Mouse (Mus musculus): ENCODE measurements around the gene Rnf31. TPM values are rescaled to one million over a fixed set of nuclear protein-coding genes. Genes with fewer than 3 reads are reported as not detected.
A peak's percentile ranks its signal among the peaks of the same experiment; 100 is the strongest.

The Rnf31 gene
- total and polyA plus RNA-seq, 2 experiments, result 4.9 to 20.4 TPM

DNA sequence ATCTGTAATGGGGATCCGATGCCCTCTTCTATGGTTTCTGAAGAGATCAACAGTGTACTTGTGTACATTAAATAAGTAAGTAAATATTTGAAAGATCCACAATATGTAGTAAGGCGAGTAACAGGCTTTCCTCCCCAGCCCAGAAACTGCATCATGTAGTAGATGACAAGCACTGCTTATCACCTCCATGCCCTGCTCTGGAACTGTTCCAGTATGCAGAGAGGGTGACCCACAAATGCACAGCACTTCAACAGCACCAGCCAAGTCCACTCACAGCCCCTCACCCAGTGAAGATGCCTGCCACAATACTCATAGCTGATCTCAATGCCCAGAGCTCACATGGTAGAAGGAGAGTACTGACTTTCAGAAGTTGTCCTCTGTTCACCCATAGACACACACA is 20.9 kb upstream of the Rnf31 start:
- TF ChIP-seq POLR2A (IDR thresholded peaks at IDR 0.05; ENCODE audit: extremely low read depth, insufficient read depth, low read length), result no peak
- TF ChIP-seq CTCF (IDR thresholded peaks at IDR 0.05; ENCODE audit: low read depth, low read length), result no peak
- Histone ChIP-seq H3K27me3 (ENCODE audit: control insufficient read depth, insufficient read depth, low read length) (no peaks in the 10 kb centered on the region), H3K4me3 (ENCODE audit: insufficient read depth, low read depth, low read length) (no peak overlapping the region), H3K9ac (ENCODE audit: low read depth, low read length) (no peak overlapping the region), H3K27ac (replicated peaks; ENCODE audit: insufficient read depth, low read depth, low read length) (0 out of 2 replicates have a peak overlapping the region, but pooled peaks have one; percentile 18), H3K36me3 (ENCODE audit: control insufficient read depth, insufficient read depth, low read length) (peaks cover 37% of the 10 kb centered on the region), H3K4me1 (ENCODE audit: control insufficient read depth, insufficient read depth, low read length) (peaks cover 16% of the 10 kb centered on the region), H3K79me2 (ENCODE audit: control insufficient read depth, insufficient read depth, low read length) (no peaks in the 10 kb centered on the region)
- DNase-seq (ENCODE audit: extremely low read depth, low read depth, low spot score), result no peak
- WGBS, result 84% methylated on average over 2 of the region's 2 CpGs

DNA sequence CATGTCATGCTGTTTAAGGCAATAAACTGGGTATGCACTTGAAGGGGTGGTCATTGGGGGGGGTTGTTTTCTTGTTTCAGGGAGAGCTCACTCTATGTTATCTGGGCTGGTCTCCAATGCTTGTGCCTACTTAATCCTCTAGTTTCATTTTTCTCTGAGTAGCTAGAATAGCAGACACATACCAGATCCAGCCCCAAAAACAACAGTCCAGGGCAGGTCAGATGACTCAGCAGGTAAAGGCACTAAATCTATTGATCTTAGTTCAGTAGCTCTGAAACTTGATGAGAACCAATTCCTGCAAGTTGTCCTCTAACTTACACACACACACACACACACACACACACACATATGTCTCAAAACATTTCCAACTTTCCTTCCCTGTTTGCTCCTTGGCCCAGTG is 19.7 kb upstream of the Rnf31 start:
- TF ChIP-seq CTCF (IDR thresholded peaks at IDR 0.05; ENCODE audit: low read depth, low read length), result no peak
- TF ChIP-seq POLR2A (IDR thresholded peaks at IDR 0.05; ENCODE audit: extremely low read depth, insufficient read depth, low read length), result no peak
- H3K36me3 ChIP-seq (ENCODE audit: control insufficient read depth, insufficient read depth, low read length), result peaks cover 27% of the 10 kb centered on the region
- H3K79me2 ChIP-seq (ENCODE audit: control insufficient read depth, insufficient read depth, low read length), result 0 out of 2 replicates have a peak, but pooled peaks cover 2% of the 10 kb centered on the region
- no peak overlapping the region for H3K4me3 ChIP-seq (ENCODE audit: insufficient read depth, low read depth, low read length)
- H3K4me1 ChIP-seq (ENCODE audit: control insufficient read depth, insufficient read depth, low read length), result peaks cover 9% of the 10 kb centered on the region
- DNase-seq (ENCODE audit: extremely low read depth, low read depth, low spot score), result peak; percentile 76
- no peak overlapping the region for H3K9ac ChIP-seq (ENCODE audit: low read depth, low read length)
- no peaks in the 10 kb centered on the region for H3K27me3 ChIP-seq (ENCODE audit: control insufficient read depth, insufficient read depth, low read length)
- H3K27ac ChIP-seq (replicated peaks; ENCODE audit: insufficient read depth, low read depth, low read length), result peak overlapping the region; percentile 16; the same call in 1 of the 2 replicates

DNA sequence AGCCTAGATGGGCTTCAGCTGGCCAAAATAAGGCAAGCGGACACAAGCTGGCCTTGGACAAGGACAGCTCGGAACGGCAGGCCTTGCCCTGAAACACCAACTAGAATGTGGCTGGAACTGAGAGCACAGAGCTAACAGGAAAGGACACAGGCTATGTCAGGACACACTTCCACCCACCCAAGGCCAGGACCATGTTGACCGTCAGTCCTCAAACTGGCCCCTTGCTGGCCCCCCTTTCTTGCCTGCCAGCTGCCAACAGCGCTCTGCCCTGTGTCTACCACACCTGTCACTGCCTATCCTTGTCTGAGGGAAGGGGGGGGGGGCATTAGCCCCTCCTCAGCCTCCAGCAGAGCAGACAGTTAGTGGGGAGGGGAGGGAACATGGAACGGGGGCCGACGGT is 16.2 kb upstream of the Rnf31 start, which contains the start of gene Fitm1:
Gene Fitm1, plus strand, starts transcription at position 316 of the 400 bp plus-strand sequence.
- Histone ChIP-seq H3K79me2 (ENCODE audit: control insufficient read depth, insufficient read depth, low read length) (0 out of 2 replicates have a peak, but pooled peaks cover 8% of the 10 kb centered on the region), H3K4me1 (ENCODE audit: control insufficient read depth, insufficient read depth, low read length) (peaks cover 2% of the 10 kb centered on the region), H3K36me3 (ENCODE audit: control insufficient read depth, insufficient read depth, low read length) (peaks cover under 1% of the 10 kb centered on the region; the same call in 1 of the 2 replicates), H3K4me3 (ENCODE audit: insufficient read depth, low read depth, low read length) (peak within 1 kb of the TSS; percentile 45), H3K9ac (ENCODE audit: low read depth, low read length) (peak within 1 kb of the TSS; percentile 49), H3K27me3 (ENCODE audit: control insufficient read depth, insufficient read depth, low read length) (no peaks in the 10 kb centered on the region), H3K27ac (replicated peaks; ENCODE audit: insufficient read depth, low read depth, low read length) (peak within 1 kb of the TSS; percentile 85)
- TF ChIP-seq CTCF (IDR thresholded peaks at IDR 0.05; ENCODE audit: low read depth, low read length) (no peak), POLR2A (IDR thresholded peaks at IDR 0.05; ENCODE audit: extremely low read depth, insufficient read depth, low read length) (no peak)
- DNase-seq (ENCODE audit: extremely low read depth, low read depth, low spot score), result peak; percentile 45
- WGBS, result 47% methylated on average over 8 of the region's 8 CpGs

DNA sequence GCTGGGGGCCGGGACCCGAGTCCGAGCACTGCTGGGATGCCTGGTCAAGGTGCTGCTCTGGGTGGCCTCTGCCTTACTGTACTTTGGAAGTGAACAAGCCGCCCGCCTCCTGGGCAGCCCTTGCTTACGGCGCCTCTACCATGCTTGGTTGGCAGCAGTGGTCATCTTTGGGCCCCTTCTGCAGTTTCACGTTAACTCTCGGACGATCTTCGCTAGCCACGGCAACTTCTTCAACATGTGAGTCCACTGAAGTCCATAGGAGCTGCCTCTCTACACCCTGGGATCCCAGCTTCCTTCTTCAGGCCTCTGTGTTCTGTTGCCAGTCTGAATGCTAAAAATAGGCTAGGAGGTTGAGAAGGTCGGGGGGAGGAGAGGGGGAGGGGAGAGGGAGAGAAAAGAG is 15.8 kb upstream of the Rnf31 start:
- Histone ChIP-seq H3K27ac (replicated peaks; ENCODE audit: insufficient read depth, low read depth, low read length) (peak overlapping the region; percentile 85), H3K36me3 (ENCODE audit: control insufficient read depth, insufficient read depth, low read length) (peaks cover 5% of the 10 kb centered on the region; the same call in 1 of the 2 replicates), H3K79me2 (ENCODE audit: control insufficient read depth, insufficient read depth, low read length) (0 out of 2 replicates have a peak, but pooled peaks cover 9% of the 10 kb centered on the region), H3K27me3 (ENCODE audit: control insufficient read depth, insufficient read depth, low read length) (no peaks in the 10 kb centered on the region), H3K4me1 (ENCODE audit: control insufficient read depth, insufficient read depth, low read length) (peaks cover 2% of the 10 kb centered on the region), H3K9ac (ENCODE audit: low read depth, low read length) (peak overlapping the region; percentile 49), H3K4me3 (ENCODE audit: insufficient read depth, low read depth, low read length) (peak overlapping the region; percentile 45)
- TF ChIP-seq POLR2A (IDR thresholded peaks at IDR 0.05; ENCODE audit: extremely low read depth, insufficient read depth, low read length) (no peak), CTCF (IDR thresholded peaks at IDR 0.05; ENCODE audit: low read depth, low read length) (no peak)
- peak; percentile 69 for DNase-seq (ENCODE audit: extremely low read depth, low read depth, low spot score)
- 49% methylated on average over 13 of the region's 13 CpGs for WGBS

DNA sequence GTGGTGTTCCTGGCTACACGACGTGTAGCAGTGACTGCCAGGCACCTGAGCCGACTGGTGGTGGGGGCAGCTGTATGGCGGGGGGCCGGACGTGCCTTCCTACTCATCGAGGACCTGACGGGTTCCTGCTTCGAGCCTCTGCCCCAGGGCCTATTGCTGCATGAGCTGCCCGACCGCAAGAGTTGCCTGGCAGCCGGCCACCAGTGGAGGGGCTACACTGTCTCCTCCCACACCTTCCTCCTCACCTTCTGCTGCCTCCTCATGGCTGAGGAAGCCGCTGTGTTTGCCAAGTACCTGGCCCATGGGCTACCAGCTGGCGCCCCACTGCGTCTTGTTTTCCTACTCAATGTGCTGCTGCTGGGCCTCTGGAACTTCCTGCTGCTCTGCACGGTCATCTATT is 15.1 kb upstream of the Rnf31 start:
- peak overlapping the region; percentile 85; the same call in 1 of the 2 replicates for H3K27ac ChIP-seq (replicated peaks; ENCODE audit: insufficient read depth, low read depth, low read length)
- no peak for TF ChIP-seq POLR2A (IDR thresholded peaks at IDR 0.05; ENCODE audit: extremely low read depth, insufficient read depth, low read length)
- TF ChIP-seq CTCF (IDR thresholded peaks at IDR 0.05; ENCODE audit: low read depth, low read length), result no peak
- peak overlapping the region; percentile 37; the same call in 1 of the 2 replicates for H3K4me3 ChIP-seq (ENCODE audit: insufficient read depth, low read depth, low read length)
- peaks cover 7% of the 10 kb centered on the region; the same call in 1 of the 2 replicates for H3K36me3 ChIP-seq (ENCODE audit: control insufficient read depth, insufficient read depth, low read length)
- peaks cover 2% of the 10 kb centered on the region for H3K4me1 ChIP-seq (ENCODE audit: control insufficient read depth, insufficient read depth, low read length)
- no peaks in the 10 kb centered on the region for H3K27me3 ChIP-seq (ENCODE audit: control insufficient read depth, insufficient read depth, low read length)
- H3K9ac ChIP-seq (ENCODE audit: low read depth, low read length), result peak overlapping the region; percentile 17; the same call in 1 of the 2 replicates
- WGBS, result 86% methylated on average over 16 of the region's 16 CpGs
- 0 out of 2 replicates have a peak, but pooled peaks cover 9% of the 10 kb centered on the region for H3K79me2 ChIP-seq (ENCODE audit: control insufficient read depth, insufficient read depth, low read length)
- no peak for DNase-seq (ENCODE audit: extremely low read depth, low read depth, low spot score)

Data from liver, adult 2 months (tissue).